Mouse (Mus musculus): ENCODE results near the gene Clec2l.

Clec2l gene

DNA sequence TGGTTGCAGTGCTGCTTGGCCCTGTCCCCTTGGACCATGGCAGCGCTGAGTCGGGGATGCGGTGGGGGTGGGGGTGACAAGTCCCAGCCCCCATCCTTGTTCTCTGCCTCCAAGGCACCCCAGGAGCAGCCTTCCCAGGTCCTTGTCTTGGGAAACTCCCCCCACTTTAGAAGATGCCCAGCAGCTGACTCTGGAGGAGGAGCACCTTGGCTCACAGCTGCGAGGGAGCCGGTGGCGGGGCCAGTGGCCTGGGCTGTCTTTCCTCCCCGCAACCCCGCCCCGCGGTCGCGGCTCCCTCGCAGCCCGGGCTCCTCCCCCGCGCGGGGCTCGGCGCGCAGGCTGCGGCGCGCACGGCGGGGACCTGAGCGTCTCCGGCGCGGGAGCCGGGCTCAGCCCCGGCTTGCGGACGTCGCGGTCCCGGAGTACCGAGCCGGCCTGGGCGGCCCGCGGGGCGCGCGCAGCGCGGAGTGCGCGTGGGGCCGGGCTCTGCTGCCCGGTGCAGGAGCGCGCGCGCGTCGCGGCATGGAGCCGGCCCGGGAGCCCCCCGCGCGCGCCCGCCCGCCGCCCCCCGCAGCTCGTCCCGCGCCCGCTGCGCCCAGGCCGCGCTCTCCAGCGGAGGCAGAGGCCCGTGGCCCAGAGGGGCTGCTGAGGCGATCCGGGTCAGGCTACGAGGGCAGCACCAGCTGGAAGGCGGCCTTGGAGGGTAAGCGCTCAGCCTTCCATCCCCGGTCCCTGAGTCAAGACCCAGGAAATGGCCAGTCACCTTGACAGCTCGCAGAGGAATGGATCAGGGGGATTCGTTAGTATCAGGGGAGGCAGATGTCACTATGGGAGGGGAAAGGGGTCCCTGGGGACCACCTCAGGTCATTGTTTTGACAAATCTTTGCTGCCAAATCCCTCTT lies at the start of gene Clec2l:
Clec2l (plus strand) TSS at position 356 of the 902 bp plus-strand sequence.
- no peak for DNase-seq (ENCODE audit: extremely low read depth, low read depth)

- no peak for DNase-seq (ENCODE audit: extremely low read depth, low read depth)
These were observed 40.5 kb upstream of the Clec2l start for GRCm38 (mm10) chr6:38622406-38622805.

- peak; percentile 44 for DNase-seq (ENCODE audit: extremely low read depth, low read depth)
These were observed 39.4 kb upstream of the Clec2l start for GRCm38 (mm10) chr6:38623457-38623856.

DNA sequence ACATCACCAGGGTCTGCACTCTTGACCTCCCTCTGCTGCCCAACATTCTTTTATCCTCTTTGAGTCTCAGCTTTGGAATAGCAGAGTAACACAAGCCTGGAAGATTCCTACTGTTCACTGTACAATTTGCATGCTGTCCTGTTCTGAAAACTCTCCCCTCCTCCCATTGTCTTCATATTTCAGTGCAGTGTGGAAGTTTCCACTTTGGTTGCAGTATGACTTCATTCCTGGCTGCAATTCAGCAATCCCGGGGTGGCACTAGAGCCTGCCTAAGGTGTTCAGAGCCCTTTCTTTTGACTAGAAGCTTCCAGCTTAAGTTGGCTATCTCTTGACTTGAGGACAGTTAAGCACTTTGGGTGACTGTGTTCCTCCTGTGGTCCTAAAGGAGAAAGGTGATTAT lies 38.4 kb upstream of the Clec2l start:
- DNase-seq (ENCODE audit: extremely low read depth, low read depth), result no peak

- no peak for DNase-seq (ENCODE audit: extremely low read depth, low read depth)
These were observed 36.8 kb upstream of the Clec2l start for GRCm38 (mm10) chr6:38626086-38626485.

- no peak for DNase-seq (ENCODE audit: extremely low read depth, low read depth)
These were observed 35.8 kb upstream of the Clec2l start for GRCm38 (mm10) chr6:38627081-38627480.

- no peak for DNase-seq (ENCODE audit: extremely low read depth, low read depth)
These were observed 35.4 kb upstream of the Clec2l start for GRCm38 (mm10) chr6:38627486-38627885.

DNA sequence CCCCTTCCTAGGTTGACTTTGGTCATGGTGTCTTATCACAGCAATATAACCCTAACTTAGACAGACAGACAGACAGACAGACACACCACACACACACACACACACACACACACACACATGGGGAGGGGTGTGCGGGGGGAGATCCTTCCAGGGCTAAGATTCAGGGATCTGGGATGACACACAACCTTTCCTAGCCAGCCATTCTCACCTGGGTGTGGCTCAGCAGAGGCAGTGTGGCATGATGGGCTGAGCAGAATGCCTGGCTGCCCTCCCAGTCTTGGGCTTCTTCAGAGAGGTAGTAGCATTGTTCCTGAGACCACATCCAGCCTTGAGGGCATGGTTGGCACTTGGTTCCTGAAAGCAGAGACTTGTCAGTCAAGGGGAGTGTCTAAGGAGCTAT lies 33.3 kb upstream of the Clec2l start:
- no peak for DNase-seq (ENCODE audit: extremely low read depth, low read depth)

- no peak for DNase-seq (ENCODE audit: extremely low read depth, low read depth)
These were observed 30.0 kb upstream of the Clec2l start for GRCm38 (mm10) chr6:38632826-38633225.

DNA sequence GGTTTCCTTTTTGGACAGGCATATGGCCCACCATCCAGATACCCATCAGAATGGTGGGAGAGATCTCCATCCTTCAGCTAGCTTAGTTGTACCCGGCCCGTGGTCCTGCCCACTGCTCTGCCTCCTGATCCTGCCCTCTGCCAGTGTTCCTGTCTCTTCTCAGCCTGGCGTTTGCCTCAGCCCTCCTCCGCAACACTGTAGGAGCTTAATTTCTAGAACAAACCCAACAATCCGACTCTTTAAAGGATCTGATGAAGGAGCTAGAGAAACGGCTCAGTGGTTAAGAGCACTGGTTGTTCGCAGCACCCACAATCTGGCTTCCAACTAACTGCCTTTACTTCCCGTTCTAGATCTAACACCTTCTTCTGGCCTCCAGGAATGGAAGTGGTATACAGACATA lies 28.4 kb upstream of the Clec2l start:
- no peak for DNase-seq (ENCODE audit: extremely low read depth, low read depth)

GRCm38 (mm10) chr6:38635941-38636851 lies 26.7 kb upstream of the Clec2l start:
- no peak for DNase-seq (ENCODE audit: extremely low read depth, low read depth)

DNA sequence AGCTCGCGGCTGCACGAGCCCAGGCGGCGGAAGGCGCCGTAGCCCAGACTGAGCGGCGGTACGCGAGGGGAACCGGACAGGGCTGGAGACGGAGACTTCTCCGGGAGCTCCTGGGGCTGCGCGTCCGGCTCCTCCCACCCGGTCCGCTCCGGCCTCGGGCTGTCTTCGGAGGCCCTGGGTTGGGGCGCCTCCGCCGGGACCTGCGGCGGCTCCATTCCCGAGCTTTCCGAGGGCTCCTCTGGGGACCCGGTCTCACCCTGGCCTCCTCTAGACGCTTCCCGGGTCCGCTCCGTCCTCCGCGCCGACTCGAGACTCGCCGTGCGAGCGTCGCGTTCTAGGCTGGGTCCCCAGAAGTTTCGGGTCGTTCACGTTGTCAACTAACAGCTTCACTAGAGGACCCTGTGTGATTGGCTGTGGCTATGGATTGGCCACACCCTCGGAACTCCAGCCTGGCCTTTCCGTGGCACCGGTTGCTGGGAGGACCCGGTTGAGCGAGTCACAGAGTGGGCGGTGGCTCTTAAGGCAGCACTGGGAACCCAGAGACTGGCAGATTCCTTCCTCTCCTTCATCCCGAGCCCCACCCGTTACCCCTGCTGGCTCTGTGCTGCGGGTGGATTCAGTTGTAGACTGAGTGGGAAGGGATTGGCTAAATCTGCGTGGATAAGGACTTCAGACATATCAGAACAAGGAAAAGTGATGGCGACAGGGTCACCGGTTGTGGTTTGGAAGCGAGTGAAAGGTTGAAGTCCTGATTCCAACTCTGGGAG lies 25.8 kb upstream of the Clec2l start, which contains the start of gene Klrg2:
Klrg2 (minus strand) TSS at position 391 of the 767 bp plus-strand sequence.
- peak; percentile 70 for DNase-seq (ENCODE audit: extremely low read depth, low read depth)

- DNase-seq (ENCODE audit: extremely low read depth, low read depth), result no peak
These were observed 22.5 kb upstream of the Clec2l start for GRCm38 (mm10) chr6:38640401-38640800.

GRCm38 (mm10) chr6:38641228-38641627 lies 21.6 kb upstream of the Clec2l start:
- DNase-seq (ENCODE audit: extremely low read depth, low read depth), result peak; percentile 54

DNA sequence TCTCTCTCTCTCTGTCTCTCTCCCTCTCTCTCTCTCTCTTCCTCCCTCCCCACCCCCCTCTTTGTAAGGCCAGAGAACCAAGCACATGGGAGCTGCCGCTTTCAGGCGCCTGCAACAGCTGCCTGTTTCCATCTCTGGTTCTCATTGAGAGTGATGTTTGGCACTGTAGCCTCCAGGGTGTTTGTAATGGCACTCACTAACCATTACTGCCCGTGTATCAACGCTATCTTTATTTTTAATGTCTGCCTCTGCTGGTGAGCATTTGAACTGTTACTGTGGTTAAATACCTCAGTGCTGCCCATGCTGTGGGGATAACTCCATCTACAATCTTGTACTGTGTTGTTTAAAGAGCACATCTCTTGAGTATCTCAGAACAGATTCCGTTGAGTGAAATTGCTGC lies 21.2 kb upstream of the Clec2l start:
- DNase-seq (ENCODE audit: extremely low read depth, low read depth), result no peak

DNA sequence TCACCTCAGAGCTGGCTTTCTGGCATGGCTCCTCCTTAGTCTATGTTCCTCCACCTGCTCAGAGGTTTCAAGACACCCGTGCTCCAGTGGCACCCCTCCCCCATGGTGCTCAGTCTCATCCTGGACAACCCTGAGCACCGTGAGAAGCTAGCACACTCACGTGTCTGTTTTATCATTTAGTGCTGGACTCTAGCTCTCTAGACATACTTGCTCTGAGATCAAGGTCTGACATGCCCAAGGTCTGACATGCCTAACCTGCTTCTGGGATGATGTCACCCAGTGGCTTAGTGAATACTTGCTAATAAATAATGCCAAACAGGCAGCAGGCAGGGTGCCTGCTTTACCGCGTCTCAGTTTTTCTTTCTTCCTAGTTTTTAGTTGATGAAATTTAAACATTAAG lies 20.3 kb upstream of the Clec2l start:
- no peak for DNase-seq (ENCODE audit: extremely low read depth, low read depth)

- no peak for DNase-seq (ENCODE audit: extremely low read depth, low read depth)
These were observed 19.8 kb upstream of the Clec2l start for GRCm38 (mm10) chr6:38643039-38643438.

- peak; percentile 65 for DNase-seq (ENCODE audit: extremely low read depth, low read depth)
These were observed 13.3 kb upstream of the Clec2l start for GRCm38 (mm10) chr6:38649545-38649944.

DNA sequence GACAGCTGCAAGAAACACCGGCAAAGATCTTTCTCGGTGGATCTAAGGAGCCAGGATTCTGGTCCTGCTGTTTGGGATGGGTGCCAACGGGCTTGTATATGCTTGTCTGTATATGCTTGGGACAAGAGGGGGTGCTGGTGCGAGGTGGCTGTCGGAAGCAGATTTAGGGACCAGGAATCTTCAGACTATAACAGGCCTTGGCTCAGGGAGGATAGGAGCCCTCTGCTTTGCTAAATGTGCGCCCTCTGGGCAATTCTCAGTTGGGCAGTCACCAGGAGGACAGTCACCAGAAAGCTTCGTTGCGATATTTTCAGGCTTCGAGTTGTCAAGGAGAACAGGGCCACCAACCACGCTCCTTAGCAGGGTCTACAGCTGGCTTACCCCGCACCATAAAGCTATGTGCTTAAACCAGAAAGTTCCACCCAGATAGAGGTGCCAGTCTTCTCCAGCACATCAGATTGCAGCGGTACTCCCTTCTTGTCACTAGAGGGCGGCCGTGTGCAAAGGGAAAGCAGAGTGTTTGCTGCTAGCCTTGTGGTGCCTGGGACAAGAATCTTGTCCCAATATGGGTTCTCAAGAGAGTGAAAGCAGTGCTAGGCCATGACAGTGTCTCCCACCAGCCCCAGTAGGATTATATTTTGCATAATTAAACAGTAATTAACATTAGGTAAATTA lies 12.5 kb upstream of the Clec2l start:
- DNase-seq (ENCODE audit: extremely low read depth, low read depth), result peak; percentile 54

GRCm38 (mm10) chr6:38661626-38662025 lies 1.2 kb upstream of the Clec2l start:
- no peak for DNase-seq (ENCODE audit: extremely low read depth, low read depth)

- DNase-seq (ENCODE audit: extremely low read depth, low read depth), result peak; percentile 79
These were observed 6.7 kb downstream of the Clec2l start for GRCm38 (mm10) chr6:38669580-38669979.

Measured in MEL-GATA-1-ER (cell line).